Mouse (Mus musculus) embryo, embryonic 9.5 days (tissue): ENCODE measurements around the gene Tctn1.

Source experiments
- DNase-seq: peaks from one replicate; pipeline ENCODE4 v3.0.0-alpha.2; 2017; ENCODE audit errors: extremely low spot score

Gene Tctn1

GRCm38 (mm10) chr5:122285767-122286150 is 21.5 kb upstream of the Tctn1 start:
- no peak for DNase-seq

- no peak for DNase-seq
Measured at GRCm38 (mm10) chr5:122285029-122285766, 20.9 kb upstream of the Tctn1 start.

GRCm38 (mm10) chr5:122284183-122285028 is 20.1 kb upstream of the Tctn1 start, which contains the start of gene Pptc7:
Gene Pptc7 (plus strand): TSS chr5:122284365.
- DNase-seq = peak; percentile 92

- no peak for DNase-seq
Measured at GRCm38 (mm10) chr5:122283828-122284182, 19.5 kb upstream of the Tctn1 start.

- no peak for DNase-seq
Measured at GRCm38 (mm10) chr5:122280827-122281462, 16.7 kb upstream of the Tctn1 start.

GRCm38 (mm10) chr5:122280422-122280826 is 16.2 kb upstream of the Tctn1 start:
- no peak for DNase-seq

- DNase-seq = no peak
Measured at GRCm38 (mm10) chr5:122279799-122280421, 15.7 kb upstream of the Tctn1 start.

GRCm38 (mm10) chr5:122278946-122279345 is 14.7 kb upstream of the Tctn1 start:
- DNase-seq = no peak

GRCm38 (mm10) chr5:122274785-122275184 is 10.5 kb upstream of the Tctn1 start:
- DNase-seq = no peak

GRCm38 (mm10) chr5:122272821-122273220 is 8.6 kb upstream of the Tctn1 start:
- no peak for DNase-seq

- no peak for DNase-seq
Measured at GRCm38 (mm10) chr5:122268858-122269604, 4.8 kb upstream of the Tctn1 start.

- DNase-seq = peak; percentile 53
Measured at GRCm38 (mm10) chr5:122267899-122268298, 3.6 kb upstream of the Tctn1 start.

- no peak for DNase-seq
Measured at GRCm38 (mm10) chr5:122267136-122267535, 2.9 kb upstream of the Tctn1 start.

- no peak for DNase-seq
Measured at GRCm38 (mm10) chr5:122265942-122266341, 1.7 kb upstream of the Tctn1 start.

GRCm38 (mm10) chr5:122265187-122265586 is 927 bp upstream of the Tctn1 start:
- DNase-seq = no peak

GRCm38 (mm10) chr5:122262104-122262503 is 2.2 kb downstream of the Tctn1 start:
- DNase-seq = no peak

GRCm38 (mm10) chr5:122258027-122258741 is 6.1 kb downstream of the Tctn1 start:
- DNase-seq = no peak

GRCm38 (mm10) chr5:122251895-122252606 is 12.2 kb downstream of the Tctn1 start:
- no peak for DNase-seq

GRCm38 (mm10) chr5:122249281-122249680 is 15.0 kb downstream of the Tctn1 start:
- DNase-seq = no peak

- no peak for DNase-seq
Measured at GRCm38 (mm10) chr5:122247934-122248333, 16.3 kb downstream of the Tctn1 start.
